Mouse (Mus musculus): ENCODE results near the gene Gatad2b.
A peak's percentile ranks its signal among the peaks of the same experiment; 100 is the strongest.

Gatad2b gene

DNA sequence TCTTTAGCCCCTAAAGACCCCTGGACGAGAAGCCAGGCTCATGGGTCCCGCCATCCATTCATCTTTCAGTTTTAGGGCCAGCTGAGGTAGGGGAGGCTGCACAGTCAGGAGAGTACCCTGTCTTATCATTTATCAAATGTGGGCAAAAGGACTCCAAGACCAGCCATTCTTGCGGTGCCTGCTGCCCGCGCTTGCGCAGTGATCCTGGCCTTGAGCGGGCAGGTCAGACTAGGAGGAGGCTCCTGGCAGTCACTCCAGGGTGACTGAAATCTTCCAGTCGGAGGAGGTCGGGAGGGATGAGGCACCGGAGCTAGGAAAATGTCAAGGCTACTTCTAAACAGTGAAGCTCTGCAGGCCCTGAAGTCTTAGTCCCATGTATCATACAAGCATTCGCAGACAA, 88.7 kb downstream of the Gatad2b start:
- DNase-seq (ENCODE audit: low spot score in 2 of 2) = no peak

DNA sequence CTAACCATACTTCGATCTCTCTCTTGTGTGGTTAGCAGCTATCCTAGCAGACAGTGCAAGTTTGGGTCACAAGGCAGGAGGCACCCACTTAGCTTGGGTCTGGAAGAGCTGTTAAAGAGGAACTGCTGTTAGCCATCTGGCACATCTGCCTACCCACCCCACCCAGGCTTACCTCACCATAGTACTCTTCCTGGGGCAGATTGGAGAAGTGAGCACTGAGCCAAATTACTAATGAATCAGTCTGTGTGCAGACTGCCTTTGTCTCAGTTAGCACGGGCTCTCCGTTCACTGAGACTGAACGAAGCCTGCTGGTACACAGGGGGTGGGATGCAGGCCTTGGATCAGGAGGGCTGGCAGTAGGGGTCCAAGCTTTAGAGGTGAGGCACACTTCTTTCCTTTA, 90.7 kb downstream of the Gatad2b start:
- DNase-seq (ENCODE audit: low spot score in 2 of 2) = no peak

GRCm38 (mm10) chr3:90384851-90385375, 91.9 kb downstream of the Gatad2b start:
- no peak for DNase-seq (ENCODE audit: low spot score in 2 of 2)

- DNase-seq (ENCODE audit: low spot score in 2 of 2) = no peak
These were observed 93.8 kb downstream of the Gatad2b start for GRCm38 (mm10) chr3:90386817-90387216.

DNA sequence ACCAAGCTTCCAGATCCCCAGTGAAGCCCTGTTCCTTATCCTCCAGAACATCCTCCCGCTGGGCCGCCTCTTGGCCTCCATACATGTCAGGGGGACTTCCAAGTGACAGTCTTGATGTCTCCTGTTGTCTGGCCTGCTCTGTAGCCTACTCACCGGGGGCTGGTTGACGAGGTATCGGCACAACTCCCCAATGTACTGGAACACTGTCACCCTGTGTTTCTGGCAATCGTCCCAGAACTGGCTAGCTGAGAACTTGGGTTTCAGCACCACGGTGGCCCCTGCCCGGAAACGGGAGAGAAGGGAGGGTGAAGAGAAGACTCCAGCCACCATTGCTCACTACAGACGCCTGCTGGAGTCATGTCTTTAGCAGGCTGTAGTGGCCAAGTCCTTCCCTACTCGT, 94.5 kb downstream of the Gatad2b start:
- DNase-seq (ENCODE audit: low spot score in 2 of 2) = peak; percentile 34 to 42

GRCm38 (mm10) chr3:90388192-90388591, 95.2 kb downstream of the Gatad2b start:
- DNase-seq (ENCODE audit: low spot score in 2 of 2) = no peak

- peak in 1 of 2 experiments; percentile 45 for DNase-seq (ENCODE audit: low spot score in 2 of 2)
These were observed 95.9 kb downstream of the Gatad2b start for GRCm38 (mm10) chr3:90388726-90389510.

DNA sequence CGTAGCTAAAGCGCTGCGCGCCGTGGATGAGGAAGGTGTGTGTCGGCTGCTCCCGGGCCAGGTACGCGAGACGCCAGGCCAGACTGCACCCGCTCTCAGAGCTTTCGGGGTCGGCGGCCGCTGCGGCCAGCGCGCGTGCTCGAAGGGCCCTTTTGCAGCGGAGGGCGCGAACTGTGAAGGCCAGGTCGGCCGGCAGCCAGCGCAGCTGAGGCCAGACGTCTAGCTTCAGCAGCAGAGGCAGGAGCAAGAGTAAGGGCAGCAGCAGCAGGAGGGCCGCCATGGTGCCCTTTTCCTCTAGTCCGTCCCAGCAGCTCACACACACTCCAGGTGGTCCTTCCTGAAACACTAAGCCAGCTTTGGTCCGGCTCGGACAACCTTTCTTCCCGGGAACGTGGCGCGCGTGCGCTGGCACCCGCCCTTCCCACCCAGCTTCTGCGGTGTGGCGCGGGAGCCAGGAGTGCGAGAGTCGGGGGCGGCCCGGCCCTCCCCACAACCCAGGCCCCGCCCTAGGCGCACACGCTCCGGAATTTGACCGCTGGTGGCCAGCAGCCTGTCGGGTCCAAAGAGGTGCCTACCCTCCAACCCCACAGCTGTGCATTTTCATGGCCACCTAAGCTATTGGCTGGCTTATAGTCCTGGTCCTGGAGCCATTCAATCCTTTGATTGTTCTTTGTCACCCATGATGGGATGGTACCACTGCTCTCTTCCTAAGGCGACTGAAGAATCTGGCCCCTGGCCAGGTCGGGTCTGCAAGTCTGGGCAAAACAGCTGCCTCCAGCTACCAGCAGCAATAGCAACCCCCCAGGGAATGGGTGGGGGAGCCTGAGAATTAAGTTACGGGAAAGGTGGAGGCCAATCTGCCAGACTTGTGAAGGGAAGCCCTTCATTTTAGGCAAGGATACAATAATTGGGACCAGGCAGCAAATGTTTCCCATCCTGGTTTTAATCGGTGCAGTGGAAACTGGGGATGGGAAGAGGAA, 96.8 kb downstream of the Gatad2b start, which contains the start of gene Slc27a3:
Gene Slc27a3, minus strand, starts transcription at position 428 of the 980 bp plus-strand sequence.
- DNase-seq (ENCODE audit: low spot score in 2 of 2) = peak; percentile 37 to 39

- DNase-seq (ENCODE audit: low spot score in 2 of 2) = no peak
These were observed 98.0 kb downstream of the Gatad2b start for GRCm38 (mm10) chr3:90391004-90391403.

GRCm38 (mm10) chr3:90391941-90392340, 99.0 kb downstream of the Gatad2b start:
- no peak for DNase-seq (ENCODE audit: low spot score in 2 of 2)

DNA sequence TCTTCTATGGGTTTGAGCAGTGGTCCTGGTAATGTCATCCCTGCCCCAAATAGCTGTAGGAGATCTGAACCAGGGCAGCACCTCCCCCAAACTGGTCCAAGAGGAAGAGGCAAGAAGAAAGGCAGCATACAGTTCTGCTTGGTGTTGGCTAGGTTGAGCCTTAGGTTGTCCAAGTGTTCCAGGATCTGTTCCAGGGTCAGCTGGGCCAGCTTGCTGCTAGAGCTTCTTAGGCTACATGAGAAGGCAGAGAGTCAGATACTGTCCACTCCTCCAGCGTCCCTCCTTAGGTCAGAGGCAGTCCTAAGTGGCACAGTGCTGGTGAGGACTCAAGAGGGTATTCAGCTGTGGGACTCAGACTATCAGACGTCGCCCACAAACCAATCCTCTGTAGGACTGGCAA, 99.7 kb downstream of the Gatad2b start:
- no peak for DNase-seq (ENCODE audit: low spot score in 2 of 2)

- no peak for DNase-seq (ENCODE audit: low spot score in 2 of 2)
These were observed 102.7 kb downstream of the Gatad2b start for GRCm38 (mm10) chr3:90395629-90396028.

GRCm38 (mm10) chr3:90400993-90401392, 108.0 kb downstream of the Gatad2b start:
- DNase-seq (ENCODE audit: low spot score in 2 of 2) = no peak

- no peak for DNase-seq (ENCODE audit: low spot score in 2 of 2)
These were observed 111.1 kb downstream of the Gatad2b start for GRCm38 (mm10) chr3:90404121-90404520.

GRCm38 (mm10) chr3:90404609-90405008, 111.6 kb downstream of the Gatad2b start:
- no peak for DNase-seq (ENCODE audit: low spot score in 2 of 2)

DNA sequence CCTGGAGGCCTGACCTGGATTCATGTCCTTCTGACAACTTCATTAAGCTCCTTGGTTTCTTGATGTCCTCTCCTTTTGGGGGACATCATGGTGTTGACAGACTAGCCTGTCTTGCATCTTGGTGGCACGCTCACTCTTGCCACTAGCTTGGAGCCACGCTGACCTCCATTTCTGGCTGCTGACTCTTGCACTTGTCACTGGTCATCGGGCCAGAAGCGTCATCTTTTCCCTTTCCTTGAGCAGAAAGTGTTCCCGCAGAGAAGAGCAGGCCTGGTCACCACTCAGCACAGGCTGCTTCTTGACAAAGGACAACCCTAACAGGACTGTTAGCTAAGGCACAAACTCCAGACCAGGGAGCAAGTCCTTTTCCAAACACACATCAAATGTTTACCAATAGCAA, 113.4 kb downstream of the Gatad2b start:
- DNase-seq (ENCODE audit: low spot score in 2 of 2) = no peak

GRCm38 (mm10) chr3:90408721-90409120, 115.7 kb downstream of the Gatad2b start:
- no peak for DNase-seq (ENCODE audit: low spot score in 2 of 2)

- DNase-seq (ENCODE audit: low spot score in 2 of 2) = peak in 1 of 2 experiments; percentile 54
These were observed 119.5 kb downstream of the Gatad2b start for GRCm38 (mm10) chr3:90412312-90413010.

- DNase-seq (ENCODE audit: low spot score in 2 of 2) = no peak
These were observed 120.0 kb downstream of the Gatad2b start for GRCm38 (mm10) chr3:90413011-90413396.

Data from frontal cortex, postnatal 10 days (tissue).